Mouse (Mus musculus): ENCODE measurements around the gene Alkbh5.

Alkbh5 gene

GRCm38 (mm10) chr11:60536180-60536858, at the start of gene Alkbh5:
Alkbh5 (plus strand) TSS chr11:60536381.
- peak; percentile 20 for DNase-seq (ENCODE audit: low read depth, low spot score)

GRCm38 (mm10) chr11:60492726-60493125, 43.5 kb upstream of the Alkbh5 start:
- no peak for DNase-seq (ENCODE audit: low read depth, low spot score)

GRCm38 (mm10) chr11:60495692-60496091, 40.5 kb upstream of the Alkbh5 start:
- DNase-seq (ENCODE audit: low read depth, low spot score): no peak

- no peak for DNase-seq (ENCODE audit: low read depth, low spot score)
Observed at GRCm38 (mm10) chr11:60507281-60507680, 28.9 kb upstream of the Alkbh5 start.

- no peak for DNase-seq (ENCODE audit: low read depth, low spot score)
Observed at GRCm38 (mm10) chr11:60508950-60509349, 27.2 kb upstream of the Alkbh5 start.

GRCm38 (mm10) chr11:60509500-60509899, 26.7 kb upstream of the Alkbh5 start:
- no peak for DNase-seq (ENCODE audit: low read depth, low spot score)

GRCm38 (mm10) chr11:60511893-60512292, 24.3 kb upstream of the Alkbh5 start:
- no peak for DNase-seq (ENCODE audit: low read depth, low spot score)

GRCm38 (mm10) chr11:60512520-60512919, 23.7 kb upstream of the Alkbh5 start:
- DNase-seq (ENCODE audit: low read depth, low spot score): no peak

GRCm38 (mm10) chr11:60514941-60515340, 21.2 kb upstream of the Alkbh5 start:
- no peak for DNase-seq (ENCODE audit: low read depth, low spot score)

GRCm38 (mm10) chr11:60518305-60518704, 17.9 kb upstream of the Alkbh5 start:
- DNase-seq (ENCODE audit: low read depth, low spot score): no peak

GRCm38 (mm10) chr11:60522027-60522426, 14.2 kb upstream of the Alkbh5 start:
- DNase-seq (ENCODE audit: low read depth, low spot score): no peak

GRCm38 (mm10) chr11:60522661-60523365, 13.4 kb upstream of the Alkbh5 start:
- DNase-seq (ENCODE audit: low read depth, low spot score): no peak

- DNase-seq (ENCODE audit: low read depth, low spot score): no peak
Observed at GRCm38 (mm10) chr11:60526461-60526860, 9.7 kb upstream of the Alkbh5 start.

GRCm38 (mm10) chr11:60535676-60536075, 505 bp upstream of the Alkbh5 start:
- DNase-seq (ENCODE audit: low read depth, low spot score): no peak

GRCm38 (mm10) chr11:60536859-60537467, 782 bp downstream of the Alkbh5 start:
- peak; percentile 83 for DNase-seq (ENCODE audit: low read depth, low spot score)

GRCm38 (mm10) chr11:60537468-60538347, 1.5 kb downstream of the Alkbh5 start:
- peak; percentile 97 for DNase-seq (ENCODE audit: low read depth, low spot score)

- DNase-seq (ENCODE audit: low read depth, low spot score): no peak
Observed at GRCm38 (mm10) chr11:60538371-60539281, 2.4 kb downstream of the Alkbh5 start.

- DNase-seq (ENCODE audit: low read depth, low spot score): no peak
Observed at GRCm38 (mm10) chr11:60539540-60539939, 3.4 kb downstream of the Alkbh5 start.

GRCm38 (mm10) chr11:60540002-60540610, 3.9 kb downstream of the Alkbh5 start:
- no peak for DNase-seq (ENCODE audit: low read depth, low spot score)

GRCm38 (mm10) chr11:60540761-60541160, 4.6 kb downstream of the Alkbh5 start:
- no peak for DNase-seq (ENCODE audit: low read depth, low spot score)
